Comparison of ENCODE assay signal across 10 mouse cellular contexts in genomic region chr5:149852516-149852915, GRCm38 (mm10).
DNase-seq lines count a peak whose midpoint lies in the region; ATAC-seq and TF ChIP-seq lines count a peak whose summit lies in the region.
"Had no signal": no experiment of that assay in that cellular context is flagged by ENCODE, and none has a peak within 500 bp of the region (broad histone marks: within the 10 kb centered on the region; RNA-seq: fewer than 3 reads in every experiment).

No protein-coding gene starts in this region.

- no peak for TF ChIP-seq CTCF in liver, postnatal 0 days (IDR thresholded peaks at IDR 0.05; ENCODE audit: low read depth)

- no peak overlapping the region for H3K27ac ChIP-seq in lung, embryonic 16.5 days (ENCODE audit: low read length)
- no peak overlapping the region for H3K27ac ChIP-seq in embryonic facial prominence, embryonic 13.5 days
- no peak overlapping the region for H3K27ac ChIP-seq in liver, postnatal 0 days (ENCODE audit: low read depth)

- no peak overlapping the region for H3K9ac ChIP-seq in lung, embryonic 16.5 days (ENCODE audit: low read length)
- H3K9ac ChIP-seq in embryonic facial prominence, embryonic 13.5 days: no peak overlapping the region
- H3K9ac ChIP-seq in liver, postnatal 0 days (replicated peaks): no peak overlapping the region

- peak; percentile 85 for DNase-seq in heart, adult 11 months
- DNase-seq in heart, adult 18-20 months: no peak
- DNase-seq in lung, adult 18-20 months: no peak
- DNase-seq in liver, postnatal 0 days: no peak
- DNase-seq in layer of hippocampus, postnatal 10 days (ENCODE audit: low spot score in 2 of 2): no peak
- DNase-seq in right cerebral cortex, postnatal 25 days: no peak
- DNase-seq: left cerebral cortex, postnatal 4 days; right cerebral cortex, adult 18-20 months had no signal

- peak overlapping the region; percentile 18; the same call in 1 of the 2 replicates for H3K4me3 ChIP-seq in lung, embryonic 16.5 days (ENCODE audit: low read length)
- no peak overlapping the region for H3K4me3 ChIP-seq in embryonic facial prominence, embryonic 13.5 days
- no peak overlapping the region for H3K4me3 ChIP-seq in liver, postnatal 0 days (ENCODE audit: low read depth, low read length)

- H3K27me3 ChIP-seq in lung, embryonic 16.5 days (ENCODE audit: control insufficient read depth, insufficient read depth, low read depth, low read length): no peaks in the 10 kb centered on the region; the same call in 1 of the 2 replicates
- H3K27me3 ChIP-seq in embryonic facial prominence, embryonic 13.5 days: peaks cover 7% of the 10 kb centered on the region
- no peaks in the 10 kb centered on the region for H3K27me3 ChIP-seq in liver, postnatal 0 days (ENCODE audit: insufficient read depth, low read length)

- ATAC-seq in lung, embryonic 16.5 days (ENCODE audit: low read depth): no peak
- ATAC-seq in embryonic facial prominence, embryonic 13.5 days (ENCODE audit: insufficient number of reproducible peaks, insufficient read depth, low FRiP score, low TSS enrichment, low read depth): no peak
- no peak for ATAC-seq in liver, postnatal 0 days

- WGBS in lung, embryonic 16.5 days: 25% methylated on average over 16 of the region's 16 CpGs
- WGBS in embryonic facial prominence, embryonic 13.5 days: 41% methylated on average over 16 of the region's 16 CpGs
- WGBS in liver, postnatal 0 days (ENCODE audit: insufficient replicate concordance): 14% methylated on average over 16 of the region's 16 CpGs

- H3K4me1 ChIP-seq in lung, embryonic 16.5 days (replicated peaks; ENCODE audit: control insufficient read depth, insufficient read depth, low read length): no peaks in the 10 kb centered on the region; the same call in 1 of the 2 replicates
- peaks cover 4% of the 10 kb centered on the region; the same call in 1 of the 2 replicates for H3K4me1 ChIP-seq in embryonic facial prominence, embryonic 13.5 days
- no peaks in the 10 kb centered on the region for H3K4me1 ChIP-seq in liver, postnatal 0 days (ENCODE audit: insufficient read depth)

- no peaks in the 10 kb centered on the region for H3K36me3 ChIP-seq in lung, embryonic 16.5 days (ENCODE audit: control insufficient read depth, insufficient read depth, low read length)
- H3K36me3 ChIP-seq in embryonic facial prominence, embryonic 13.5 days: no peaks in the 10 kb centered on the region
- no peaks in the 10 kb centered on the region for H3K36me3 ChIP-seq in liver, postnatal 0 days (replicated peaks; ENCODE audit: insufficient read depth, low read length)

- H3K4me2 ChIP-seq in lung, embryonic 16.5 days (ENCODE audit: low read depth, low read length): peak overlapping the region; percentile 45
- peak overlapping the region; percentile 29; the same call in 1 of the 2 replicates for H3K4me2 ChIP-seq in embryonic facial prominence, embryonic 13.5 days
- peak overlapping the region; percentile 45 for H3K4me2 ChIP-seq in liver, postnatal 0 days (ENCODE audit: low read depth, low read length)

- TF ChIP-seq EP300 in liver, postnatal 0 days (IDR thresholded peaks at IDR 0.05; ENCODE audit: low read depth): no peak

- no peaks in the 10 kb centered on the region for H3K9me3 ChIP-seq in lung, embryonic 16.5 days (ENCODE audit: control insufficient read depth, low read length)
- no peaks in the 10 kb centered on the region for H3K9me3 ChIP-seq in embryonic facial prominence, embryonic 13.5 days
- no peaks in the 10 kb centered on the region for H3K9me3 ChIP-seq in liver, postnatal 0 days (ENCODE audit: low read length)
